Mouse (Mus musculus) 3T3-L1 (cell line): ENCODE data around the gene Nrros.

Source experiments
- DNase-seq: peaks from one replicate; pipeline ENCODE4 v3.0.0-alpha.2; 2015; ENCODE audit warnings: low read depth, low spot score

Gene Nrros

DNA sequence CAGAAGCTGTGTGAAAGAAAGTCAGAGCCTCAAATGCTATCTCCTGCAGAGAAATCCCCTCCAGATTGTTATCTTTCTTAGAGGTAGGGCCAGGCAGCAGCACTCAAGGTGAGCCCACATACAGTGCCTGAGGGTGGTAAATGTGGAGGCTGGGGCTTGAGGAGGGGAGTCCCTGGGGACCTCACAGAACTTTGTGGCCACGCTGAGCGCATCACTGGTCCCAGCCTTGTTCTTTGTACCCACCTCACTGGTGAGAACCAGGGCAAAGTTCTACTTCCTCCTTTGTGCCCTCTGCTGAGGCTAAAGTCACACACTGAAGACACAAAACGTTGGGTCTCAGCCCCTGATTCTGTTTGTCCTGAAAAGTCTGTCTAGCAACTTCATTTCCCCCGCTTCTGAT is 2.0 kb downstream of the Nrros start:
- no peak for DNase-seq

GRCm38 (mm10) chr16:32160742-32161323 is 4.6 kb downstream of the Nrros start:
- no peak for DNase-seq

GRCm38 (mm10) chr16:32158966-32159365 is 6.4 kb downstream of the Nrros start:
- DNase-seq = no peak

DNA sequence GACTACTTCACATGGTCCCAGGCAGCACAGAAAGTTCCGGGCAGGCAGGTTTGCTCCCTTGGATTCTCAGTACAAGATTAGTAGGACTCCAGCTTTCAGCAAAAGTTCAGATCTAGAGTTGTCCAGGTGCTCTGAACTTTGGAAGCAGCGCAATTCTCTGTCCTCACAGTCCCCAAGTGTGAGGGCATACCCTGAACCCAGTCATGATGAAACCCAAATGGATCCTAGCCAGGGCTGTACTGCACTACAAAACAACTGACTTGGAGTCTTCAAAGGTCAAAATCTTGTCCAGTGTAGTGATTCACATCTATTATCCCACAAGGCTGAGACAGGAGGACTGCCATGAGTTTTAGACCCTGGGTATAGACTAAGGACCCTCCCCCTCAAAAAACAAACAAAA is 8.0 kb downstream of the Nrros start:
- DNase-seq = no peak

DNA sequence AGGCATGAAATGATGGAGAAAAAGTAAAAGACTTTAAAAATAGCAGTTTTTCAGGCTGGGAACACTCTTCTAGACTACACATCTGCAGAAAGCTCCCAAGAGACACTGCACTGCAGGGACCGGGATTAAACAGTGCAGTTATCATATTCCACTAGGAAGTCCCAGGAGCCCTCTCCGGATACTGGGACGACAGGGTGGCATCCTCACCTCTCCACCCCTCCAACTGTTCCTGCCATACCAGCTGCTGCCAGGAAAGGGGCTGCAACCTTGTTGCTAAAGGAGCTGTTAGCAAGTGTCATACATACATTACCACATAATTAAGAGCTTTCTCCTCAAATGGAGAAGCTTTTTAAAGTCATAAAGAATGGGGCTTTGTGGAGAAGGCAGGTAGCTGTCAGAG is 8.7 kb downstream of the Nrros start:
- DNase-seq = no peak

GRCm38 (mm10) chr16:32154437-32154836 is 11.0 kb downstream of the Nrros start:
- DNase-seq = no peak

- DNase-seq = no peak
Observed at GRCm38 (mm10) chr16:32153976-32154375, 11.4 kb downstream of the Nrros start.

DNA sequence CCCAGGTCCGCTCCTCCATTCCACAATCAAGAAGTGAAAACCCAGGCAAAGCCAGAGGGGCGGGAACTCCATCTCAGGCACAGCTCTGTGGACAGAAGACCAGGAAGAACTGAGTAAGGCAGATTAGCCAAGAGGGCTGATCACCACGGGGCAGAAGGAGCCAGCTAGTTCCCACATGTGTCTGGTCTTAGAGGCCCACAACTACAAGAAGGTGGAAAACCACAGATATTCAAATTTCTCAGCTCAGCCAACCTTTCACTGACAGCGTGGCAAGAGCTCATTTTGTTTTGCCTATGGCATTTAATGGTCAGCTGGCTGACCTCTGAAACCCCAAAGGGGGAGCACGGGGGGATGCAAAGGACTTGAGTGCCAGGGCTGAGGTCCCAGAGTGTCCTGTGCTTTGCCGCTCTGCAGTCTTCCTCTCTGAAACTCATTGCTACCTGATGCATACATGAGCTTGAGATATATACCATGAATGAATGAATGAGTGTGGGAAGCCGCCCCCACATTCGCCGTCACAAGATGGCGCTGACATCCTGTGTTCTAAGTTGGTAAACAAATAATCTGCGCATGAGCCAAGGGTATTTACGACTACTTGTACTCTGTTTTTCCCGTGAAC is 17.7 kb downstream of the Nrros start:
- peak; percentile 15 for DNase-seq

- no peak for DNase-seq
Observed at GRCm38 (mm10) chr16:32144592-32144991, 20.8 kb downstream of the Nrros start.

GRCm38 (mm10) chr16:32143766-32144165 is 21.6 kb downstream of the Nrros start:
- DNase-seq = no peak

- DNase-seq = peak; percentile 17
Observed at GRCm38 (mm10) chr16:32138954-32139353, 26.4 kb downstream of the Nrros start.

- no peak for DNase-seq
Observed at GRCm38 (mm10) chr16:32135842-32136357, 29.5 kb downstream of the Nrros start.

DNA sequence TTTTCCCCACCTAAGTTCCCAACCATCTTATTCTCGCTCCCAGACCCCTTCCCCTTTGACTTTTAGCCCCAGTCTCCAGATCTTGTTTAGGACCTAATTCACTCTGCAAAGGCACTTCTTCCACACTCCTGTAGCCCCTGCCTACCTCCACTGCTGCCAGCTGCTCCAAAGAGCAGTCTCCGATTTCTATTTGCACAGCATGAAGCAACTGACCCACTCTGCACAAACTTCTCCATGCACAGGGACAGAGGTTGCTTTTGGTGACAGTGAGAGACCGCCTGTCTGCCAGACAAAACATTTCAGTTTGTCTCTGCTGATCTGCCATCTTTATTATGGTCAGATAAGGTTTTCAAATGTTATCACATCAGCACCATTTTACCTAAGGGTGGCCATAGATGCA is 32.2 kb downstream of the Nrros start:
- DNase-seq = no peak

DNA sequence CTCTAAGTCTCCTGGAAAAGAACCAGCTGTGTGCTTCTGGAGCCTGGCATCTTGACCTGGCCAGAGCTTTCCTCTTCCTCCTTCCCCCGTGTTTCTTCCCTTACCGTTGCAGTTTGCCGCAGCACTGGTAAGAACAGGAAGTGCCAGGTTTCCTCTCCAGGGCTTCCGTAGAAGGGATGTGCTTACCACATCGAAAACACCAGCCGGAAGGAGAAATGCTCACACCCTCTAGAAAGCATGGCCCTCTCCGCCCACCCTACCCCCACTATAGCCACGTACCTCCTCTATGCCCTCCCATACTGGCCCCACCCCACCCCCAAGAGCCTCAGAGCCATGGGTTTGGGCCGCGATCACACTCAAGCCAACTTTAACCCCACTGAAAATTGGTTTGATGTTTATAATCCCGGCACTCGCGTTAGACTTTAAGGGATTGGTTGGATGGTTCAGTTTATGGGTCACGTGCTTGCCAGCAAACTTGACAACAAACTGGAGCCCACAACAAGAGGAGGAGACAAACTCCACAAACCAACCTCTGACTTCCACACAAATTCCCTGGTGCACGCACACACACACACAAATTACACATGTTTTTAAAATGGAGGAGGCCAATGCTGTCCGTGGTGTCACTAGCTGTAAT is 35.1 kb downstream of the Nrros start:
- DNase-seq = no peak

DNA sequence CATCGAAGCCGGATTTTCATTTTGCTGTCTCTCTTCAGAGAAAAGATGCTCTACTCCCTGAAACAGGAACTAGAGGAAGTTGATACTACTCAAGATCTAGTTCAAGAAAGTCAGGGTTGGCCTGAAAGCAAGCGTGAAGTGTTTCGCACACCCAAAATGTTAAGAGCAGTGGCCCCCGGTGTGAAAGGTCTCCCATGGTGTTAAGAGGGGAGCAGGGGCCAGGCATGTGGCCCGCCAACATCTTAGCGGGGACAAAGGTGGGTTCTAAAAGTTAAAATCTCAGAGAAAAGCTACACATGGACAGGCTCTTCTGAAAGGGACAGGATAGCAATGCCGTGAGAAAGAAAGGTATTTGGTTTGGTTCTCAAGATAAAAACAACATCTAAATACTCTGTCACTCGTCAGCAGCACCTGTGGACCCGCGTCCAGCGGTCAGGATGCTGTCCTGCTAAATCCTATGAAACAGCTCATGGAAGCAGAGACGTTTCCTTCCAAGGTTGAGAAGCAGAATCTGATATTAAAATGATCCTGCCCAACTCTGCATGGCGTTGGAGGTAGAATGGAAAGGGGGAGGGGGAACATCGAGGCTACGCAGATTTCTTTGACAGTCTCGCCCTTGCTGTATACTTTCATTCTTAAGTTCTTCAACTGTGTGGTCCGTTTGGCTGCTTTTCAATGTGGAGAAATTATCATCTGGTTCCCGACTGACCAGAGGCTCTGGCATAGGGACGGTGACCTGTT is 35.8 kb downstream of the Nrros start:
- no peak for DNase-seq

- no peak for DNase-seq
Observed at GRCm38 (mm10) chr16:32127046-32127445, 38.3 kb downstream of the Nrros start.

GRCm38 (mm10) chr16:32125364-32125763 is 40.0 kb downstream of the Nrros start:
- DNase-seq = no peak

GRCm38 (mm10) chr16:32124444-32125335 is 40.7 kb downstream of the Nrros start:
- DNase-seq = no peak

- DNase-seq = no peak
Observed at GRCm38 (mm10) chr16:32124020-32124419, 41.4 kb downstream of the Nrros start.

DNA sequence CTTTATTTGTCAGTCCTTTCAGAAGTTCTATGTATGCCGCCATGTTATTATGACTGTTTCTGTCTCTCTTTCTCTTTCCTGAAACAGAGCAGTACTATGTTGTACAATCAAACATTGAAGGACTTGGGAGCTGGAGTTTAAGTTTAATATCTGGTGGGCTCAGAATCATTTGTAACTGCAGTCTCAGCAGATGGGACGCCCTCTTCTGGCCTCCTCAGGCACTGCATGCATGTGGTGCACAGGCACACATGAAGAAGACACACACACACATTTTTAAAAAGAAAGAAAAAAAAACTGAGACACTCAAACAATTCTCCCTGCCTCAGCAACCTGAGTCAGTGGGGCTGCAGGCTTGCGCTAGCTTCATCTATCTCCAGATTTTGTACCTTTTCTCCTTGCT is 44.9 kb downstream of the Nrros start:
- no peak for DNase-seq

GRCm38 (mm10) chr16:32116186-32116585 is 49.2 kb downstream of the Nrros start:
- DNase-seq = no peak
